Mouse (Mus musculus): ENCODE data around the gene Ric1. TPM values are rescaled to one million over a fixed set of nuclear protein-coding genes. Genes with fewer than 3 reads are reported as not detected.

Gene Ric1
- polyA plus RNA-seq (2016; fragmentation: Nextera tagmentation; extraction: Ambion mirVana), result 30.6 and 31.4 TPM in 2 replicates

DNA sequence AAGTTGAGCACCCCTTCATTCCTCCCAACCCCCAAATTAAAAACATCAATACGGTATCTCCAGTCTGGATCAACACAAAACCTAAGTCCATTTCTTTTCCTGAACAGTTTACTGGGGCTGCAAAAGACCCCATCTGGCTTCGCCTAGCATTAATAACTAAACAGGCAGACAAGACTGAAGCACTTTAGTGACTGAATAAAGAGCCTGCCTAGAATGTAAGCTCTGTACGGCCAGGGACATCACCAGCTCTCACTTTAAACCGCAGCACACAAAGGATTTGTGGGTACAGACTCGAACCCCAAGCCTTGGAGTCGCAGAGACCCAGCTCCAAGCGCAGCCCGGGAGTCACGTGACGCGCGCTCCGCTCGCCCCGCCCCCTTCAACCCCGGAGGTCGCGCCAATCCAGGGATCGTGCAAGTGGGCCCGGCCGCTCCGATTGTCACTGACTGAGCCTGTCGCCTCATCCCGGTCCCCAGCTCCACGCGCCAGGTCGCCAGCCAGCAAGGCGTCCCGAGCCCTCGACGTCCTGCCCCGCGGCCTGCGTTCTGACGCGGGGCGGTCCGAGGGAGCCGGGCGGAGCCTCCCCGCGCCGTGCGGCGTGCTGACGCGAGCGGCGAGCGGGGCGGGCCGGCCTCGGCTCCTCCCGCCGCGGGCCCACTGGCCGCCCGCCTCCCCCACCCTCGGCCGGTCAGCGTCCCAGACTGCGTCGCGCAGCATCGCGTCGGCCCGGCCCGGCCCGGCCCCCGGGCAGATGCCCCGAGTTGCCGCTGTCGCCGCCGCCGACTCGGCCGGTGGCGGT is at the start of gene Ric1:
Gene Ric1, plus strand, starts transcription at position 646 of the 799 bp plus-strand sequence.
- Histone ChIP-seq H3K36me3 (no peaks in the 10 kb centered on the region), H3K4me1 (peaks cover 6% of the 10 kb centered on the region; the same call in 1 of the 2 replicates), H3K4me2 (replicated peaks) (peak within 1 kb of the TSS; percentile 65), H3K27ac (peak within 1 kb of the TSS; percentile 97), H3K9me3 (no peaks in the 10 kb centered on the region), H3K9ac (peak within 1 kb of the TSS; percentile 95), H3K4me3 (peak within 1 kb of the TSS; percentile 93), H3K27me3 (no peaks in the 10 kb centered on the region)
- peak; percentile 95 for ATAC-seq (ENCODE audit: insufficient number of reproducible peaks, insufficient read depth, low FRiP score, low TSS enrichment)
- WGBS, result 1% methylated on average over 79 of the region's 80 CpGs

DNA sequence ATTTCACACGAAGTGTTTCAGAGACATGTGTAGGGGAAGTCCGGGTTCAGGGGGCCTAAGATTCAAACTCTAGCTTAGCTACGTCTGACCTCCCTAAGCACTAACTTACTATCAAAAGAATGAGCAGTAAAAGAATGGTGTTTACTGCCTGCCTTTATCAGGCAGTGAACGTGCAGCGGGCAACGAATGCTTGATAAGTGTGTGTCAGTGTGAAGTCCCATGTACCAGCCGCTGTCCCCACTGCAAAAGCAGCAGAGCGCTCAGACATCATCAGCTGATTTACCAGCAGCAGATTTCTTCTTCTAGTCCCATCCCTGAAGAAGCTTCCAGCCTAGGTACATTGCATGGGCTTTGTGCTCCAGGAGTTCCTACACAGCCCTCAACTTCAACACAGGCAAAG is 49.7 kb upstream of the Ric1 start:
- no peak for ATAC-seq (ENCODE audit: insufficient number of reproducible peaks, insufficient read depth, low FRiP score, low TSS enrichment)
- Histone ChIP-seq H3K4me3 (no peak overlapping the region), H3K9me3 (no peaks in the 10 kb centered on the region), H3K4me2 (replicated peaks) (no peak overlapping the region), H3K27ac (no peak overlapping the region), H3K36me3 (no peaks in the 10 kb centered on the region), H3K4me1 (no peaks in the 10 kb centered on the region), H3K9ac (no peak overlapping the region), H3K27me3 (no peaks in the 10 kb centered on the region)
- WGBS, result 91% methylated on average over 8 of the region's 8 CpGs

DNA sequence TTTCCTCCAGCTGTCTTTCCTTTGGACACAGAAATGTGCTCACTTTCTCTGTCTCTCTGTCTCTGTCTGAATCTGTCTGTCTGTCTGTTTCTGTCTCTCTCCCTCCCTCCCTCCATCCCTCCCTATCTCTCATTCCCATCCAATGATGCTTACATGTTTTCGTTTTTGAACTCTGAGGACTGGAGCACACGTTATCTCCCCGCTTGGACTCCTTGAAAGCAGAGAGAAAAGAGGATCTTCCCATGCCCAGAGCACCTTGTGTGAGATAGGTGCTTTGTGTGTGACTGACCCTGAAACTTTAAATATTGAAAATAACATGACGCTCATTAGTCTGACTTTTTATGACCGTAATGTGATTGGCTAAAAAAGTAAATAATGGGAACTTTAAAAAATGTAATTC is 49.1 kb upstream of the Ric1 start:
- Histone ChIP-seq H3K4me3 (no peak overlapping the region), H3K27me3 (no peaks in the 10 kb centered on the region), H3K9ac (no peak overlapping the region), H3K4me2 (replicated peaks) (no peak overlapping the region), H3K36me3 (no peaks in the 10 kb centered on the region), H3K4me1 (no peaks in the 10 kb centered on the region), H3K27ac (no peak overlapping the region), H3K9me3 (no peaks in the 10 kb centered on the region)
- WGBS, result 86% methylated on average over 5 of the region's 5 CpGs
- ATAC-seq (ENCODE audit: insufficient number of reproducible peaks, insufficient read depth, low FRiP score, low TSS enrichment), result no peak

DNA sequence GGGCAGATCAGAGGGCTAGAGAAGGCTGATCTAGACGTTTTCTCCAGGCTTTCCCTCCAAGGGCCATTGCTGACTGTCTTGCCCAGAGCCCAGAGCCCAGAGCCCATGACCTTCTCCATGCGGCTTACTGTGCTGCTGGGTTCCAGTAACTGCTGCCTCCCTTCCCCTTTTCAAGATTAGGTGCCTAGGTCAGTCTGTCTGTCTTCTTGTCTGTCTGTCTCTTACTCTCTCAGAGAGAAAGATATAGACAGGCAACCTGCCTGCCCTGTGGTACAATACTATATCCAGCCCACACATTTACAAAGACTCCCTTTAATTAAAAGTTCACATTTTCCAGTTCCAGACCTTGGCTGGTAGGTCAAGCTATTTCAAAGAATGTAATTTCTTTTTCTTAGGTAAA is 47.3 kb upstream of the Ric1 start:
- Histone ChIP-seq H3K4me3 (no peak overlapping the region), H3K36me3 (no peaks in the 10 kb centered on the region), H3K4me2 (replicated peaks) (no peak overlapping the region), H3K27me3 (no peaks in the 10 kb centered on the region), H3K9me3 (no peaks in the 10 kb centered on the region), H3K9ac (no peak overlapping the region), H3K27ac (no peak overlapping the region), H3K4me1 (no peaks in the 10 kb centered on the region)
- 39% methylated on average over 2 of the region's 2 CpGs for WGBS
- no peak for ATAC-seq (ENCODE audit: insufficient number of reproducible peaks, insufficient read depth, low FRiP score, low TSS enrichment)

DNA sequence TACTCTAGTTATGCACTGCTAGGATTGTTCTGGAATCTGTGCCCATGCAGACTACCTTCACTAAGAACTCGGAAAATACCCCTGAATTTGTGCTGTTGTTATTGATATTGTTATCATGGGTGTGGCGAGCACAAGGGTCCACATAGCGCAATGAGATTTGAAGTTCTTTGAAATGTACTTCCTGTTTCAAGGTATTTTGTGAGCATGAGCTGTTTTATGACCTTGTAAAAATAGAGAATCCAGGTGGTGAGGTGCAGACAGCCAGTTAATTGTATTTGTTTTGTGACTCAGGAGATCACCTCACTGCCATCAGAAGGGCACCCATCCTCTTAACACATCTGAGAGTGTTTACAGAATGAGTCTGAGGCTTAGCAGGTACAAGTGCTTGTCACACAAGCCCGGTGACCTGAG is 46.9 kb upstream of the Ric1 start:
- H3K27me3 ChIP-seq, result no peaks in the 10 kb centered on the region
- H3K9ac ChIP-seq, result no peak overlapping the region
- H3K9me3 ChIP-seq, result no peaks in the 10 kb centered on the region
- WGBS, result 84% methylated on average over 4 of the region's 4 CpGs
- no peaks in the 10 kb centered on the region for H3K36me3 ChIP-seq
- no peak overlapping the region for H3K4me2 ChIP-seq (replicated peaks)
- no peaks in the 10 kb centered on the region for H3K4me1 ChIP-seq
- no peak overlapping the region for H3K27ac ChIP-seq
- ATAC-seq (ENCODE audit: insufficient number of reproducible peaks, insufficient read depth, low FRiP score, low TSS enrichment), result no peak
- H3K4me3 ChIP-seq, result no peak overlapping the region

DNA sequence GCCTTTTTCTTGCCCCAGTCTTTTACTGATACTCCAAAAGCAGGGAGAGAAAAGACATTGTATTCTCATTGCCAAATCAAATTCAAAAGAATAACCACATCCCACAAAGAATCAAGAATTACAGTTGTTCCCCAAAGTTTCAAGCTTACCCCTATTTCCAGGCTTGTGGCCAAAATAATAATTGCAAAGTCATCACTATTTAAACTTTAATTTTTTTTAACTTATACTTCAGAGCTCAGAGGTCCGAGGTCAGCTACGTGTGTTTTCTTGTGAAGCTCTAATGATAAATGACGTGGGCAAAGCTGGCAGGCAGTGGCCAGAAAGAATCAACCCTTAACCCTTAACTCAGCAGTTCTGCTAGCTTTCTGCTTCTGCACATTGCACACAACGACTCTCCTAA is 43.5 kb upstream of the Ric1 start:
- Histone ChIP-seq H3K9ac (no peak overlapping the region), H3K36me3 (no peaks in the 10 kb centered on the region), H3K27me3 (no peaks in the 10 kb centered on the region), H3K4me1 (0 out of 2 replicates have a peak, but pooled peaks cover 3% of the 10 kb centered on the region), H3K9me3 (no peaks in the 10 kb centered on the region), H3K4me2 (replicated peaks) (no peak overlapping the region), H3K4me3 (no peak overlapping the region), H3K27ac (no peak overlapping the region)
- no peak for ATAC-seq (ENCODE audit: insufficient number of reproducible peaks, insufficient read depth, low FRiP score, low TSS enrichment)
- 26% methylated on average over 4 of the region's 4 CpGs for WGBS

DNA sequence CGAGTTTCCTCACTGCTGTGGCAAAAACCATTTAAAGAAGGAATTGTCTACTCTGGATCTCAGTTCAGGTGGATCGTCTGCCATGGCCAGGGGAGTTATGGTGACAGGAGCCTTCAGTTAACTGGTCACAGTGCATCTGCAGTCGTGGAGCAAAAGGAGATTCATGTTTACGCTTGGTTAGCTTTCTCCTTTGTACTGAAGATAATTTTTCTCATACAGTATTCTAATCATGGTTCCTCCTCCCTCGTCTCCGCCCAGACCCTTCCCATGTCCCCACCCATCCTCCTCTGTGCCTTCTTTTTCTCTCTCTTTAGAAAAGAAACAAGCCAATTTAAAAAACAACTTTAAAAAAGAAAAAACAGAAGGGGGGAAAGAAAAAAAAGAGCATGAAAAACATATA is 40.5 kb upstream of the Ric1 start:
- no peak overlapping the region for H3K27ac ChIP-seq
- no peak overlapping the region for H3K9ac ChIP-seq
- H3K4me2 ChIP-seq (replicated peaks), result no peak overlapping the region
- 73% methylated on average over 6 of the region's 6 CpGs for WGBS
- no peaks in the 10 kb centered on the region for H3K27me3 ChIP-seq
- H3K4me1 ChIP-seq, result 0 out of 2 replicates have a peak, but pooled peaks cover 3% of the 10 kb centered on the region
- H3K36me3 ChIP-seq, result no peaks in the 10 kb centered on the region
- no peak for ATAC-seq (ENCODE audit: insufficient number of reproducible peaks, insufficient read depth, low FRiP score, low TSS enrichment)
- H3K9me3 ChIP-seq, result no peaks in the 10 kb centered on the region
- no peak overlapping the region for H3K4me3 ChIP-seq

DNA sequence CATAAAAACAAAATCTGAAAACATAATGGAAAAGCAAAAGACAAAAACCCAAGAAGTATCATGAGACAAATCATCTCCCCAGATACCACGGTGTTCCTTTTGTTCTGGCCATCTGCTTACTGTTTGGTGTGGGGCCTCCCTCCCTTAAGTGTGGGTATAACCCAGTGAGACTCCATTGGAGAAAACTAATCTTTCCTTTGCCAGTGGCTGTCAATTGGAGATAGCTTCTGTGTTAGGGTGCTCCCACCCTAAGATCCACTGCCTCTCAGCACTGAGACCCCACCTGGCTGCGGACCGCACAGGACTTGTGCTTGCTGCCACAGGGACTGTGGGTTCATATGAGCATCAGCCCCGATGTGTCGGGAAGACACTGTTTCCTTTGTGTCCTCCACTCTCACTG is 39.9 kb upstream of the Ric1 start:
- Histone ChIP-seq H3K4me3 (no peak overlapping the region), H3K36me3 (no peaks in the 10 kb centered on the region), H3K27me3 (no peaks in the 10 kb centered on the region), H3K4me2 (replicated peaks) (no peak overlapping the region), H3K4me1 (0 out of 2 replicates have a peak, but pooled peaks cover 3% of the 10 kb centered on the region), H3K27ac (no peak overlapping the region), H3K9me3 (no peaks in the 10 kb centered on the region), H3K9ac (no peak overlapping the region)
- WGBS, result 57% methylated on average over 5 of the region's 5 CpGs
- ATAC-seq (ENCODE audit: insufficient number of reproducible peaks, insufficient read depth, low FRiP score, low TSS enrichment), result no peak

DNA sequence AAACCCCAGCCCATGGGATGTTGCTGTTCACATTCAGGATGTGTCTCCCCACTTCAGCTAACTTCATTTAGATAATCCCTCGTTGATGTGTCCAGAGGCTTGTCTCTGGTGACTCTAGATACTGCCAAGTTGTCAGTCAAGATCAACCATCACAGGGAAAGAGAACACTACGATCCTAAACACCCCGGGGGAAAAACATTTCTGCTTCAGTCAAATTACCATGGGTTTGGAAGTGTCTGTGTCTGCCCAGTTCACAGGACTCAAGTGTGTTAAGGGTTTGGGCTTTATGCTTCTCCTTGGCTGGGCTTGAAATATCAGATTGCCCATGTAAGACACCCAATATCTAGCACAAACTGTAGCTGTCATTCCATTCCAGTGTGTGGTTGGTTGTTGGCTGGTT is 39.4 kb upstream of the Ric1 start:
- 45% methylated on average over 3 of the region's 3 CpGs for WGBS

DNA sequence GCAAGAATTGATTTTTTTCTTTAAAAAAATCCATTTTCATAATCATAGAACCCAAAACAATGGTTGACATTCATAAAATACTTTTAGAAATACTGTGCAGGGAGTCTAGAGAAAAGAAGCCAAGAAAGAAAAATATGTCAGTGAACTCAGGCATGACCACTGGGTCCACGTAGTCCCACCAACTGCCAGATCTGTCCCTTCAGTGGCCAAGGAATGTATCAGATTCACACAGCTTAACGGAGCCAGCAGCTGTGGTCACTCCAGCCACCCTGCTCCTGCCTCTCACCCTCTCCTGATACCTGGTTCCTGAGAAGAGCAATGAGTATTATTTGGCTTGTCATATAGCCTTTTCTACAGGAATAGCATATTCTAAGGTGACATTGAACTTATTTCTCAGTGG is 38.7 kb upstream of the Ric1 start:
- Histone ChIP-seq H3K36me3 (no peaks in the 10 kb centered on the region), H3K9me3 (no peaks in the 10 kb centered on the region), H3K4me1 (0 out of 2 replicates have a peak, but pooled peaks cover 3% of the 10 kb centered on the region), H3K4me3 (no peak overlapping the region), H3K27me3 (no peaks in the 10 kb centered on the region), H3K27ac (no peak overlapping the region), H3K9ac (no peak overlapping the region), H3K4me2 (replicated peaks) (no peak overlapping the region)
- 65% methylated on average over 2 of the region's 2 CpGs for WGBS
- ATAC-seq (ENCODE audit: insufficient number of reproducible peaks, insufficient read depth, low FRiP score, low TSS enrichment), result no peak

More for the DNA sequence above, 39.4 kb upstream of the Ric1 start:
- H3K4me1 ChIP-seq, result 0 out of 2 replicates have a peak, but pooled peaks cover 3% of the 10 kb centered on the region
- no peak overlapping the region for H3K4me3 ChIP-seq
- no peaks in the 10 kb centered on the region for H3K27me3 ChIP-seq
- H3K9ac ChIP-seq, result no peak overlapping the region
- H3K9me3 ChIP-seq, result no peaks in the 10 kb centered on the region
- H3K4me2 ChIP-seq (replicated peaks), result no peak overlapping the region
- no peaks in the 10 kb centered on the region for H3K36me3 ChIP-seq
- no peak overlapping the region for H3K27ac ChIP-seq
- no peak for ATAC-seq (ENCODE audit: insufficient number of reproducible peaks, insufficient read depth, low FRiP score, low TSS enrichment)

DNA sequence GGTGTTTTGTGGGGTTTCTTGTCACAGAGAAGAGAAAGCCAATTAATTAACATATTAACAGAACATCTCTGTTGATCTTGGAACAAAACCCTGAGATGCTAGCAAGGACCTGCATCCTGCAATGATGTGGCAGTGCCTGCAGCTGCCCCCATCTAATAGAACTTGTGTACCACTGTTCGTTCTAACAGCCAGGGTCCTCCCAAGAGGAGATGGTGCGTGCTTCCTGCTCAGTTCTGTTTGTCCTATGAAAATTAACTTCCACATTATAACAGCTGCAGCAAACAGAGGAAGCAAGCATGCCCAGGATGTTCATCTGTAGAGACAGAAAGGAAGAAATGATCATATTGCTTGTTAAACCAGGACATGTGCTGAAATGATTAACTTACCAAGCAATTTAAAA is 37.5 kb upstream of the Ric1 start:
- no peak overlapping the region for H3K4me3 ChIP-seq
- H3K27me3 ChIP-seq, result no peaks in the 10 kb centered on the region
- 59% methylated on average over 2 of the region's 2 CpGs for WGBS
- no peaks in the 10 kb centered on the region for H3K9me3 ChIP-seq
- H3K27ac ChIP-seq, result no peak overlapping the region
- H3K4me1 ChIP-seq, result 0 out of 2 replicates have a peak, but pooled peaks cover 3% of the 10 kb centered on the region
- no peak for ATAC-seq (ENCODE audit: insufficient number of reproducible peaks, insufficient read depth, low FRiP score, low TSS enrichment)
- no peak overlapping the region for H3K9ac ChIP-seq
- no peaks in the 10 kb centered on the region for H3K36me3 ChIP-seq
- no peak overlapping the region for H3K4me2 ChIP-seq (replicated peaks)

DNA sequence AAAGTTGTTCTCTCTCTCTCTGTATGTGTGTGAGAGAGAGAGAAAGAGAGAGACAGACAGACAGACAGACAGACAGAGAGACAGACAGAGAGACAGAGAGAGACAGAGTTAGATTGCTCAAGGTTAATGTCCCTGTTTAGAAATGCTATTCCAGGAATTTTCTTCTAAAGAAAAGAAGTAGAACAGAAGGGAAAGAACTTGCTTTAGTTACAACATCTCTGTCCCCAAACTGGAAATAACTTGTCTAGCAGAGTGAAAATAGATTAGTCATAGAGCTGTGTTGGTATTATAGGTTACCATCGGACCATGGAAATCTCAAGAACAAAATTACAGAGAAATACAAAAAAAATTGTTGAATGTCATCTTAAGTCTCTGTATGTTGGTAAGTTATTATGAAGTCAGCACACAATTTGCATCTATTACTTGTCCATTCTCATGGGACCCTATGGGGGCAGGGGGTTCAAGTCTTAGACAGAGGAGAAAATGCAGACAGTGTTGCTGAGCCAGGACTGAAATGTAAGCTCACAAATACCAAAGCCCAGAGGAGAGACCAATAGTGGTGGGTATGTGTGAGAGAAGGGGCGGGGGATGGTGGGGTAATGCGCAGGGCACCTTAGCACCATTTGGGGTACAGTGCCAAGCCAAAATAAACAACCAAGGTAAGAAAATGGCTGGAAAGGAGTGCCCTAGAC is 36.7 kb upstream of the Ric1 start:
- Histone ChIP-seq H3K4me2 (replicated peaks) (no peak overlapping the region), H3K4me1 (0 out of 2 replicates have a peak, but pooled peaks cover 3% of the 10 kb centered on the region), H3K4me3 (no peak overlapping the region), H3K27me3 (no peaks in the 10 kb centered on the region), H3K27ac (no peak overlapping the region), H3K9ac (no peak overlapping the region), H3K36me3 (no peaks in the 10 kb centered on the region), H3K9me3 (no peaks in the 10 kb centered on the region)
- 85% methylated on average over 3 of the region's 3 CpGs for WGBS
- ATAC-seq (ENCODE audit: insufficient number of reproducible peaks, insufficient read depth, low FRiP score, low TSS enrichment), result no peak

Data from embryonic facial prominence, embryonic 12.5 days (tissue).